Mouse (Mus musculus): ENCODE data around the gene Fam104a. TPM values are rescaled to one million over a fixed set of nuclear protein-coding genes. Genes with fewer than 3 reads are reported as not detected.
A peak's percentile ranks its signal among the peaks of the same experiment; 100 is the strongest.

Fam104a gene
- total and polyA plus RNA-seq, 2 experiments from 2014 or later, result 30.1 to 46.3 TPM

DNA sequence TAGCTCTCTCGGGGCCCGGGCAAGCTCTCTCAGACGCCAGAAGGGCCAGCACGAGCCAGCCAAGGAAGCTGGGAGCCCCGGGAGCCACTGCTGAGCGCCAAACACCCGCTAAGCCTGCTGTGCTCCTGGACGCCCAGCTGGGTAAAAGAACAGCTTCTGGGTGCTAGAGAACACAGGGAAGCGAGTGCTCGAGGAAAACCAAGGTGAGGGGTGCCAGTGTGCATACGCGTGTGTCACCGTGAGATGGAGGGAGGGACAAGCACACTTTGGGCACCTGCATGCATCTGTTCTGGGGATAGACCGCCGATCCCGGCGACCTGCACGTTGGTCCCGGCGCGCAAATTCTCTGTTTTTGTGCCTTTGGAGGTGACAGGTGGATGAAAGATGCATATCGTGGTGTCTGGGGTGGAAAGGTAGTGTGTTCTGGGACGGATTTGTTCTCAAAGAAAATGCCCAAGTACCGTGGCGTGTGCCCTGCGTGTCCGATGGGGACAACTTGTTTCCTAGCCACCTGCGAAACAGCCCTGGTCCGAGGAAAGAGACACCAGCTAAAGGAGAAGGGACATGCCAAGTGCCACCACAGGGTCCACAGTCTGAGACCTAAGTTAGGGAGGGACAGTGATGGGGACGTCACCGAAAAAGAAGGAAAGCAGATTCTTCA is 64.4 kb downstream of the Fam104a start:
- Histone ChIP-seq H3K36me3 (ENCODE audit: insufficient read depth, low read length) (peaks cover 3% of the 10 kb centered on the region; the same call in 1 of the 2 replicates), H3K9me3 (ENCODE audit: low read length) (no peaks in the 10 kb centered on the region), H3K27me3 (ENCODE audit: insufficient read depth, low read length) (peaks cover 5% of the 10 kb centered on the region; the same call in 1 of the 2 replicates), H3K4me3 (ENCODE audit: low read depth, low read length) (peak overlapping the region; percentile 56), H3K4me1 (ENCODE audit: insufficient read depth, low read length) (peaks cover 3% of the 10 kb centered on the region; the same call in 1 of the 2 replicates), H3K27ac (ENCODE audit: low read depth, low read length) (no peak overlapping the region), H3K4me2 (ENCODE audit: low read depth, low read length, poor library complexity, severe bottlenecking) (peak overlapping the region; percentile 93), H3K9ac (replicated peaks; ENCODE audit: low read length, poor library complexity, severe bottlenecking) (peak overlapping the region; percentile 62)
- no peak for DNase-seq (ENCODE audit: low spot score)
- ATAC-seq (ENCODE audit: low FRiP score), result peak; percentile 4; the same call in 1 of the 2 replicates
- WGBS, result under 1% methylated on average over 29 of the region's 31 CpGs
- TF ChIP-seq CTCF (IDR thresholded peaks at IDR 0.05), result no peak

DNA sequence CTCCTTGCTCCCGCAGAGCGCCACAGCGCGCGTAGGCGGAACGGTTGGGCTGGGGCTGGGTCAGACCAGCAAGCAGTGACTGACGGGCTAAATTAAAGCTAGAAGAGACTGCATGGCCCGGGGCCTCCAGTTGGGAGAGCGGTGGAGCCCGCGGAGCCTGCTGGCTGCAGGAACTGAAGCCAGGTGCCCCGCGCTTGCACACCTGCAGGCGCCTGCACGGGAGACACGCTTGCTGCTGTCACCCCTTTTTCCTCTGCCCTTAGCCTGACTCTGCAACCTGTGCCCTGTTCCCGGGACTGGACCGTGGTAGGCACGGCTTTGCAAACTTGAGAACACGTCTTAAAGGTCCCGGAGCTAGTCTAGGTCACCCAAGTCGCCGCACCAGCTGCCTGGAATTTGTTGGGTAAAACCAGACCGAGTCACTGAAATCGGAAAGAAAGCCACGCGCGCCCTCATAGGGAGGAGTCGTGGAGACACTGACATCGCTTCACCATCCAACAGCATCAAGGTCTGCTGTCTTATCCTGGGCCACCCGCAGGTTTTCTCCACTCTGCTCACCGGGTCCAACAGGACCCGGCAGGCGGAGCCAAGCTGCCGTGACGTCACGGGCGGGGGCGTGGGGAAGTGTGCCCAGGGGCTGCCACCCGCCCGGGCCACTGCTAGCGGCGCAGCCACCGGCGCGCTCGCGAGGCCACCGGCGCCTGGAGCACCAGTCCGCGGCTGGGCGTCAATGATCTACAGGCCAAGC is 65.1 kb downstream of the Fam104a start, which contains the start of gene Sstr2:
Gene Sstr2, plus strand, starts transcription at position 671 of the 748 bp plus-strand sequence.
- Histone ChIP-seq H3K9ac (replicated peaks; ENCODE audit: low read length, poor library complexity, severe bottlenecking) (peak within 1 kb of the TSS; percentile 62), H3K27me3 (ENCODE audit: insufficient read depth, low read length) (peaks cover 5% of the 10 kb centered on the region; the same call in 1 of the 2 replicates), H3K9me3 (ENCODE audit: low read length) (no peaks in the 10 kb centered on the region), H3K4me3 (ENCODE audit: low read depth, low read length) (peak within 1 kb of the TSS; percentile 56), H3K4me1 (ENCODE audit: insufficient read depth, low read length) (peaks cover 3% of the 10 kb centered on the region; the same call in 1 of the 2 replicates), H3K4me2 (ENCODE audit: low read depth, low read length, poor library complexity, severe bottlenecking) (peak within 1 kb of the TSS; percentile 93), H3K27ac (ENCODE audit: low read depth, low read length) (no peak within 1 kb of the TSS), H3K36me3 (ENCODE audit: insufficient read depth, low read length) (no peaks in the 10 kb centered on the region)
- DNase-seq (ENCODE audit: low spot score), result peak; percentile 85
- WGBS, result under 1% methylated on average over 54 of the region's 54 CpGs
- peak; percentile 74 for ATAC-seq (ENCODE audit: low FRiP score)
- TF ChIP-seq CTCF (IDR thresholded peaks at IDR 0.05), result no peak; the same call in 1 of the 2 replicates

- 37% methylated on average over 4 of the region's 4 CpGs for WGBS
- H3K9ac ChIP-seq (replicated peaks; ENCODE audit: low read length, poor library complexity, severe bottlenecking), result peak overlapping the region; percentile 62; the same call in 1 of the 2 replicates
Observed at GRCm38 (mm10) chr11:113618303-113618671, 65.7 kb downstream of the Fam104a start.

DNA sequence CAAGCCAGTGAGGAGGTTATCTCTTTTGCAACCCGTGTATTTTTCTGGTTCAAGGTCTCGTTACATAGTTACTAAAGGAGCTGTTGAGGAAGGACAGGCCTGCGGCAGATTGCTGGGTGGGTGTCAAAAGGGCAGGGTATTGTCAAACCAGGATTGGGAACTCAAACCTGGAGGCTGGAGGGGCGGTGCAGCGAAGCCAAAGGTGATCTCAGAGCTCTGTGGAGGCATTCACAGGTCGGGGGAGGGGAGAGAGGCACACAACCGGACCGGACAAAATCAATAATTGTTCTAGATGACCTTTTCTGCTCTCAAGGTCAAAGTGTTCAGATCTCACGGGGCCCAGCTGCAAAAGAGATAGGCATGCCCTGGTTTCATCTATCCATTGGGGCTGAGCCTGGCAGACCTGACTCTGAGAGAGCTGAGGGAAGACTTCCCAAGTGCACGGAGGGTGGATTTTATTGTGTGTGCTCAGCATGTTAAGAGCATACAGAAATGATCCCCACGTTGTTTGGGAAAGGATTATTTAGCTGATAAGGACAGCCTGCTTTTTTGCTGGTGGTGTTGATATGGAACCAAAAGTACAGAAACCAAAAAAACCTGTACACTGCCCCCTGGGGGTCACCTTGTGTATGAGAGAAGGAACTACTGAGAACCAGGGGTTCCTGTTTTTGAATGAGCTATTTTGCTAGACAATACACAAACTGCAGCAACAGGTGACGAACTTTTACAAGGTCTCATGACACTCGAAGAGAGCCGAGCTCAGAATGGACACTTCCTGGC is 66.6 kb downstream of the Fam104a start:
- H3K9me3 ChIP-seq (ENCODE audit: low read length), result no peaks in the 10 kb centered on the region
- H3K4me2 ChIP-seq (ENCODE audit: low read depth, low read length, poor library complexity, severe bottlenecking), result no peak overlapping the region
- H3K9ac ChIP-seq (replicated peaks; ENCODE audit: low read length, poor library complexity, severe bottlenecking), result no peak overlapping the region
- DNase-seq (ENCODE audit: low spot score) (peak; percentile 85), ATAC-seq (ENCODE audit: low FRiP score) (no peak)
- 51% methylated on average over 14 of the region's 14 CpGs for WGBS
- H3K27me3 ChIP-seq (ENCODE audit: insufficient read depth, low read length), result peaks cover 5% of the 10 kb centered on the region; the same call in 1 of the 2 replicates
- peaks cover 3% of the 10 kb centered on the region; the same call in 1 of the 2 replicates for H3K4me1 ChIP-seq (ENCODE audit: insufficient read depth, low read length)
- H3K36me3 ChIP-seq (ENCODE audit: insufficient read depth, low read length), result no peaks in the 10 kb centered on the region
- H3K4me3 ChIP-seq (ENCODE audit: low read depth, low read length), result no peak overlapping the region
- TF ChIP-seq CTCF (IDR thresholded peaks at IDR 0.05), result peak; percentile 70
- H3K27ac ChIP-seq (ENCODE audit: low read depth, low read length), result no peak overlapping the region

More at GRCm38 (mm10) chr11:113618303-113618671, 65.7 kb downstream of the Fam104a start:
- Histone ChIP-seq H3K9me3 (ENCODE audit: low read length) (no peaks in the 10 kb centered on the region), H3K27ac (ENCODE audit: low read depth, low read length) (no peak overlapping the region), H3K36me3 (ENCODE audit: insufficient read depth, low read length) (no peaks in the 10 kb centered on the region), H3K4me3 (ENCODE audit: low read depth, low read length) (peak overlapping the region; percentile 56), H3K4me1 (ENCODE audit: insufficient read depth, low read length) (peaks cover 3% of the 10 kb centered on the region; the same call in 1 of the 2 replicates), H3K4me2 (ENCODE audit: low read depth, low read length, poor library complexity, severe bottlenecking) (peak overlapping the region; percentile 93), H3K27me3 (ENCODE audit: insufficient read depth, low read length) (peaks cover 5% of the 10 kb centered on the region; the same call in 1 of the 2 replicates)
- DNase-seq (ENCODE audit: low spot score), result no peak
- no peak for ATAC-seq (ENCODE audit: low FRiP score)
- TF ChIP-seq CTCF (IDR thresholded peaks at IDR 0.05), result no peak

- Histone ChIP-seq H3K9me3 (ENCODE audit: low read length) (no peaks in the 10 kb centered on the region), H3K27me3 (ENCODE audit: insufficient read depth, low read length) (no peaks in the 10 kb centered on the region), H3K4me1 (ENCODE audit: insufficient read depth, low read length) (peaks cover 3% of the 10 kb centered on the region; the same call in 1 of the 2 replicates), H3K27ac (ENCODE audit: low read depth, low read length) (no peak overlapping the region), H3K36me3 (ENCODE audit: insufficient read depth, low read length) (no peaks in the 10 kb centered on the region), H3K4me2 (ENCODE audit: low read depth, low read length, poor library complexity, severe bottlenecking) (no peak overlapping the region), H3K4me3 (ENCODE audit: low read depth, low read length) (no peak overlapping the region), H3K9ac (replicated peaks; ENCODE audit: low read length, poor library complexity, severe bottlenecking) (no peak overlapping the region)
- no peak for ATAC-seq (ENCODE audit: low FRiP score)
- no peak for DNase-seq (ENCODE audit: low spot score)
- no peak for TF ChIP-seq CTCF (IDR thresholded peaks at IDR 0.05)
- WGBS, result 79% methylated on average over 6 of the region's 6 CpGs
Observed at GRCm38 (mm10) chr11:113614476-113614875, 69.5 kb downstream of the Fam104a start.

Data from midbrain, postnatal 0 days (tissue).